ENCODE assay signal across 17 mouse cellular contexts in genomic region chr12:109413321-109413720, GRCm38 (mm10). TPM values are rescaled to one million over a fixed set of nuclear protein-coding genes. Genes with fewer than 3 reads are reported as not detected.
DNase-seq lines count a peak whose midpoint lies in the region; ATAC-seq and TF ChIP-seq lines count a peak whose summit lies in the region.
"Had no signal": no experiment of that assay in that cellular context is flagged by ENCODE, and none has a peak within 500 bp of the region (broad histone marks: within the 10 kb centered on the region; RNA-seq: fewer than 3 reads in every experiment).

No protein-coding gene starts in this region.

- DNase-seq in heart, adult 8-10 months (ENCODE audit: low spot score): peak; percentile 11
- no peak for DNase-seq in heart, postnatal 10 days
- DNase-seq in lung, embryonic 14.5 days: peak; percentile 59
- DNase-seq in lung, postnatal 25 days (ENCODE audit: low spot score): no peak
- no peak for DNase-seq in B cell, adult 2 months
- DNase-seq: adrenal gland, postnatal 36 days; layer of hippocampus, postnatal 36 days; thymus, postnatal 4 days had no signal

- intact Hi-C loops in heart, postnatal 10 days (cut with DNase I): no loop called here

- no peak overlapping the region for H3K4me3 ChIP-seq in lung, embryonic 14.5 days (ENCODE audit: low read depth, low read length)
- no peak overlapping the region for H3K4me3 ChIP-seq in embryonic fibroblast, embryonic 13.5 days (ENCODE audit: insufficient read depth, low read length)
- H3K4me3 ChIP-seq in limb, embryonic 15.5 days: no peak overlapping the region
- H3K4me3 ChIP-seq: liver, embryonic 12.5 days had no signal

- no peaks in the 10 kb centered on the region for H3K9me3 ChIP-seq in lung, embryonic 14.5 days (ENCODE audit: low read depth, low read length)
- no peaks in the 10 kb centered on the region for H3K9me3 ChIP-seq in limb, embryonic 15.5 days
- H3K9me3 ChIP-seq: liver, embryonic 12.5 days had no signal

- ATAC-seq in lung, embryonic 14.5 days (ENCODE audit: insufficient read depth): no peak
- ATAC-seq in limb, embryonic 15.5 days (ENCODE audit: insufficient number of reproducible peaks, low FRiP score, low TSS enrichment, low read depth): no peak
- ATAC-seq in megakaryocyte, adult 5-6 weeks (ENCODE audit: poor library complexity, severe bottlenecking): no peak
- ATAC-seq: liver, embryonic 12.5 days had no signal

- peak overlapping the region; percentile 95 for H3K27ac ChIP-seq in lung, embryonic 14.5 days (ENCODE audit: low read depth)
- peak overlapping the region; percentile 70; the same call in 1 of the 2 replicates for H3K27ac ChIP-seq in embryonic fibroblast, embryonic 13.5 days (ENCODE audit: insufficient read depth, low read length)
- H3K27ac ChIP-seq in limb, embryonic 15.5 days: peak overlapping the region; percentile 91
- H3K27ac ChIP-seq: hindbrain, embryonic 14.5 days; liver, embryonic 12.5 days; macrophage had no signal

- H3K4me1 ChIP-seq in lung, embryonic 14.5 days (ENCODE audit: insufficient read depth): peaks cover 37% of the 10 kb centered on the region
- peaks cover 35% of the 10 kb centered on the region for H3K4me1 ChIP-seq in embryonic fibroblast, embryonic 13.5 days (ENCODE audit: control insufficient read depth, insufficient read depth, low read length)
- peaks cover 78% of the 10 kb centered on the region for H3K4me1 ChIP-seq in limb, embryonic 15.5 days

- no peak for TF ChIP-seq POLR2A in embryonic fibroblast, embryonic 13.5 days (IDR thresholded peaks at IDR 0.05; ENCODE audit: low read depth, low read length)

- H3K36me3 ChIP-seq in lung, embryonic 14.5 days (ENCODE audit: insufficient read depth): no peaks in the 10 kb centered on the region
- H3K36me3 ChIP-seq in limb, embryonic 15.5 days: no peaks in the 10 kb centered on the region
- H3K36me3 ChIP-seq: liver, embryonic 12.5 days had no signal

- WGBS in lung, embryonic 14.5 days: 50% methylated on average over 4 of the region's 4 CpGs
- WGBS in limb, embryonic 15.5 days: 42% methylated on average over 4 of the region's 4 CpGs

- H3K27me3 ChIP-seq in lung, embryonic 14.5 days (ENCODE audit: insufficient read depth, low read length): no peaks in the 10 kb centered on the region
- H3K27me3 ChIP-seq in limb, embryonic 15.5 days: no peaks in the 10 kb centered on the region

- TF ChIP-seq CTCF in lung, embryonic 14.5 days (IDR thresholded peaks at IDR 0.05; ENCODE audit: low read depth): no peak
- TF ChIP-seq CTCF in embryonic fibroblast, embryonic 13.5 days (IDR thresholded peaks at IDR 0.05; ENCODE audit: borderline replicate concordance, insufficient read depth, low read length): no peak

- H3K4me2 ChIP-seq in lung, embryonic 14.5 days: no peak overlapping the region
- H3K4me2 ChIP-seq in limb, embryonic 15.5 days: no peak overlapping the region
- H3K4me2 ChIP-seq: hindbrain, embryonic 14.5 days; liver, embryonic 12.5 days had no signal

- H3K9ac ChIP-seq in lung, embryonic 14.5 days: no peak overlapping the region; the same call in 1 of the 2 replicates
- no peak overlapping the region for H3K9ac ChIP-seq in limb, embryonic 15.5 days
- H3K9ac ChIP-seq: hindbrain, embryonic 14.5 days; liver, embryonic 12.5 days had no signal

RNA-seq across cellular contexts. Expression of gene Dlk1, which starts 39.3 kb away (rescaled TPM):
- total RNA-seq in heart, adult 8-10 months (2022): under 1 TPM in 3 of 4 experiments, not detected in 1; 0.23 to 0.69 (median 0.47) TPM
- 10 to 100 TPM; 17.2 to 17.7 TPM for total RNA-seq in heart, postnatal 10 days (2021)
- 468 and 481 TPM in 2 replicates for polyA plus RNA-seq in lung, embryonic 14.5 days (2014; fragmentation: Nextera tagmentation; extraction: Ambion mirVana)
- 242 and 410 TPM in 2 replicates for polyA plus RNA-seq in embryonic fibroblast, embryonic 13.5 days (2011; ENCODE audit: insufficient read length, low read depth, missing spikeins)
- 599 and 855 TPM in 2 replicates for polyA plus RNA-seq in limb, embryonic 15.5 days (2015; fragmentation: Nextera tagmentation; extraction: Ambion mirVana)
- total RNA-seq in megakaryocyte, adult 5-6 weeks (2015): not detected in 2 replicates
- not detected in 2 replicates for total RNA-seq in megakaryocyte, adult 5-6 weeks (2017)
- total RNA-seq: common myeloid progenitor, adult 5-6 weeks; MEL; monocyte, adult 5-6 weeks had no signal
- polyA plus RNA-seq: macrophage had no signal

Comparison
In these comparisons a context has a peak if more than half of its experiments do, and no peak if none do; other contexts are left out.
1. DNase-seq: peak in heart, adult 8-10 months (single experiment) and lung, embryonic 14.5 days (single experiment); none in heart, postnatal 10 days (0 of 2), lung, postnatal 25 days (single experiment) and B cell, adult 2 months (0 of 2).
2. RNA of gene Dlk1, which starts 39.3 kb away (total RNA-seq): 17.2 to 17.7 TPM in heart, postnatal 10 days; 0.23 to 0.69 TPM in heart, adult 8-10 months and not detected in megakaryocyte, adult 5-6 weeks; every median in the first group is over 10 times any median in the second.
3. Peak in every context shown above with its lines, with median percentiles within 50 percentile points of each other: H3K27ac ChIP-seq.